Mouse (Mus musculus) bone marrow, adult 2 months (tissue): ENCODE measurements around the gene Sh3glb2.

Source experiments
- CTCF ChIP-seq: fragments of 200-500 bp; IDR thresholded peaks from 2 replicates; pipeline ENCODE4 v1.5.1; 2011; ENCODE audit warnings: low read length, control low read depth; ENCODE audit not compliant: control insufficient read depth, insufficient read depth
- POLR2A ChIP-seq: fragments of 200-500 bp; IDR thresholded peaks from 2 replicates; pipeline ENCODE4 v1.6.1; 2011; ENCODE audit warnings: low read depth, mild to moderate bottlenecking, control low read depth, low read length, borderline replicate concordance; ENCODE audit not compliant: control insufficient read depth

DNA sequence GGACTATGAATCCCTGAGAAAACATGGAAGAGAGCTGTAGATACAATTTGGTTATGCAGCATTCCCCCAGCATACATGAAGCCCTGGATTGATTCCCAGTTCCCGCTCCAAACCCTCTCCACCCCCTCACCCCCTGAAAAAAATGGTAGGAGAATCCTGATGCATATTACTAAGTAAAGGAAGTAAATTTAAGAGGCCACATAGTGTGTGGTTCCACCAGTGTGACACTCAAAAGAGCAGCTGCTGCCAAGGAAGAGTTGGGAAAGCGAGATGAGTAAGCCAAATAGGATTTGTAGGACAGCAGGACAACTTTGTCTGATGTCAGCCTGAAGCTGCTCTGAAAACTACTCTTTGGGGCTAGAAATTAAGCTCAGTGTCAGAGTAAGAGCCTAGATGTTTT lies 47.7 kb downstream of the Sh3glb2 start:
- no peak for TF ChIP-seq POLR2A
- TF ChIP-seq CTCF, result no peak
